In the genomic region with DNA sequence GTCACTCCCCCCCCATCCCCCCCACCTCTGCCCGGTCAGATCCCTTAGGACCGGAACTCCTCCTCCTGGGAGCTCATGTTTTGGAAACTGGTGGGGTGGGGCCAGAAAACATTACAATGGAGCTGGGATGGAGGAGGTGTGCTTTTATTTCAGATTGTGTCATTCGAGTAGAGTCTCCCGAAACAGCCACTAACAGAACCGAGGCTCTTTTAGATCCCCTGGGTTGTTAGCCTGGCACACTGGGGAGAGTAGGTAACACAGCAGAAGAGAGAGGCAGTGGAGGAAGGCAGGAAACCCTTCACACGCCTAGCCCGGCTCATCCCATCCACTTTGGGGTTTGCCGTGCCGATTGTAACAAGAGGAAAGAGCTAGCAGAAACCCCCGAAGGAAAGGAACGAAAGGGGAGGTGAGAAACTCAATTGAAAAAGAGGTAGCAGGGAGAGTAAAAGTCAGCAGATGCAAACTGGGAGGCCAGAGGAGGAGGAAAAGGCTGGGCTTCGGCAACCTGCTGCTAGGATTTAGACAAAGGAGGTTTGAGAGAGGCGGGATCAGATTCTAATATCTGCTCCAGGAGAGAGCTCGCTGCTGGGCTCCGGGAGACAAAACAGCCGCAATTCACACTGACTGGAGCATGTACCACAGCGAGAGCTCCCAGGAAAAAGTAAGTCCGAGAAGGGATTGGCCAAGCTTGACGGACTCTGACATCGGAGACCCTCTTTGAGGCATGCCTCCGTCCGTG, we compare ENCODE assay signal across 9 mouse cellular contexts. TPM values are rescaled to one million over a fixed set of nuclear protein-coding genes. Genes with fewer than 3 reads are reported as not detected.
A peak's percentile ranks its signal among the peaks of the same experiment; 100 is the strongest.
DNase-seq lines count a peak whose midpoint lies in the region; ATAC-seq and TF ChIP-seq lines count a peak whose summit lies in the region.
"Had no signal": no experiment of that assay in that cellular context is flagged by ENCODE, and none has a peak within 500 bp of the region (broad histone marks: within the 10 kb centered on the region; RNA-seq: fewer than 3 reads in every experiment).

No protein-coding gene starts in this region.

- no peaks in the 10 kb centered on the region for H3K27me3 ChIP-seq in forebrain, postnatal 0 days (ENCODE audit: insufficient read depth, low read length)
- H3K27me3 ChIP-seq in kidney, postnatal 0 days (ENCODE audit: insufficient read depth, low read length), result no peaks in the 10 kb centered on the region

- peak overlapping the region; percentile 65 for H3K4me2 ChIP-seq in forebrain, postnatal 0 days (ENCODE audit: low read depth)
- H3K4me2 ChIP-seq in kidney, postnatal 0 days (ENCODE audit: low read length), result peak overlapping the region; percentile 65

- WGBS in forebrain, postnatal 0 days, result 1% methylated on average over 22 of the region's 22 CpGs
- 1% methylated on average over 22 of the region's 22 CpGs for WGBS in kidney, postnatal 0 days

- peak overlapping the region; percentile 40 for H3K4me3 ChIP-seq in forebrain, postnatal 0 days (ENCODE audit: low read depth, low read length)
- H3K4me3 ChIP-seq in kidney, postnatal 0 days (replicated peaks; ENCODE audit: low read depth, low read length), result peak overlapping the region; percentile 22
- H3K4me3 ChIP-seq: myocyte had no signal

- peaks cover 12% of the 10 kb centered on the region; the same call in 1 of the 2 replicates for H3K4me1 ChIP-seq in forebrain, postnatal 0 days (ENCODE audit: insufficient read depth)
- peaks cover 15% of the 10 kb centered on the region for H3K4me1 ChIP-seq in kidney, postnatal 0 days (replicated peaks; ENCODE audit: insufficient read depth, low read length)

- peak overlapping the region; percentile 31; the same call in 1 of the 2 replicates for H3K27ac ChIP-seq in forebrain, postnatal 0 days (ENCODE audit: low read depth, low read length)
- H3K27ac ChIP-seq in kidney, postnatal 0 days, result peak overlapping the region; percentile 63; the same call in 1 of the 2 replicates

- DNase-seq in right cerebral cortex, postnatal 4 days, result peak; percentile 19
- no peak for DNase-seq in right cerebral cortex, adult 18-20 months
- DNase-seq in forebrain, postnatal 0 days, result peak; percentile 62
- DNase-seq in kidney, postnatal 0 days (ENCODE audit: low spot score), result peak; percentile 77
- peak; percentile 51 for DNase-seq in mesoderm, embryonic 11.5 days (ENCODE audit: low read depth, low spot score)
- no peak for DNase-seq in cerebellum, adult 8-10 months
- DNase-seq in Muller cell, postnatal 12 days (ENCODE audit: inconsistent ontology term), result no peak
- no peak for DNase-seq in layer of hippocampus, adult 9-10 months (ENCODE audit: low spot score)

- H3K9ac ChIP-seq in forebrain, postnatal 0 days, result peak overlapping the region; percentile 50
- H3K9ac ChIP-seq in kidney, postnatal 0 days (ENCODE audit: low read depth, low read length), result peak overlapping the region; percentile 43; the same call in 1 of the 2 replicates

- H3K9me3 ChIP-seq in forebrain, postnatal 0 days (ENCODE audit: low read length), result no peaks in the 10 kb centered on the region
- no peaks in the 10 kb centered on the region for H3K9me3 ChIP-seq in kidney, postnatal 0 days (replicated peaks; ENCODE audit: low read length)

- no peak for TF ChIP-seq CTCF in forebrain, postnatal 0 days (IDR thresholded peaks at IDR 0.05; ENCODE audit: low read depth)
- no peak for TF ChIP-seq CTCF in kidney, postnatal 0 days (IDR thresholded peaks at IDR 0.05; ENCODE audit: low read depth)

- H3K36me3 ChIP-seq in forebrain, postnatal 0 days (ENCODE audit: insufficient read depth), result no peaks in the 10 kb centered on the region
- H3K36me3 ChIP-seq in kidney, postnatal 0 days (ENCODE audit: insufficient read depth, low read length), result no peaks in the 10 kb centered on the region

- peak; percentile 65; the same call in 1 of the 2 replicates for ATAC-seq in forebrain, postnatal 0 days
- peak; percentile 61 for ATAC-seq in kidney, postnatal 0 days (replicated peaks; ENCODE audit: low FRiP score, low read depth)

RNA-seq across cellular contexts. Expression of gene Gcnt2, which starts 27.3 kb away (rescaled TPM):
- total RNA-seq in forebrain, postnatal 0 days (2014; rRNA removed), result 8.2 and 9.2 TPM in 2 replicates
- 3.3 and 3.4 TPM in 2 replicates for polyA plus RNA-seq in forebrain, postnatal 0 days (2015; fragmentation: Nextera tagmentation; extraction: Ambion mirVana)
- 7.1 and 7.3 TPM in 2 replicates for polyA plus RNA-seq in kidney, postnatal 0 days (2015; fragmentation: Nextera tagmentation; extraction: Ambion mirVana)

Comparison
In these comparisons a context has a peak if more than half of its experiments do, and no peak if none do; other contexts are left out.
1. DNase-seq: peak in right cerebral cortex, postnatal 4 days (single experiment), forebrain, postnatal 0 days (single experiment), kidney, postnatal 0 days (single experiment) and mesoderm, embryonic 11.5 days (single experiment); none in right cerebral cortex, adult 18-20 months (single experiment), cerebellum, adult 8-10 months (single experiment), Muller cell, postnatal 12 days (single experiment) and layer of hippocampus, adult 9-10 months (single experiment).